Mouse (Mus musculus) lung, postnatal 0 days (tissue): ENCODE measurements around the gene Wfikkn2.

ENCODE experiments used
- CTCF ChIP-seq: IDR thresholded peaks from 2 replicates; pipeline ENCODE4 v1.5.1; 2016; ENCODE audit warnings: antibody characterized with exemption, mild to moderate bottlenecking
- EP300 ChIP-seq: IDR thresholded peaks from 2 replicates; pipeline ENCODE4 v1.6.1; 2016; ENCODE audit warnings: antibody characterized with exemption, mild to moderate bottlenecking, control low read depth

DNA sequence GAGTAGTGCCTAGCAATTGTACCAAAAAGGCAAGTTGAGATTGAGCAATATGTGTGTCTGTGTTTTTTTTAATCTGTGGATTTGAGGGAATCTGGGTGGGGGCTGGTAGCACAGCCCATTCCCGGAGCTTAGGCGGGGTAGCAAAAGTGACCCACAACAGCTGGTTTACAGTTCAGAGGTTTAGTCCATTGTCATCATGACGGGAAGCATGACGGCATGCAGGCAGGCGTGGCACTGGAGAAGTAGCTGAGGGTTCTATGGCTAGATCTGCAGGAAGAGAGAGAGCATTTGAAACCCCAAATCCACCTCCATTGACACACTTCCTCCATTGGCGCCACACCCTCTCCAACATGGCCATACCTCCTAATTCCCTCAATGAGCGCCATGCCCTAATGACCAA, 24.1 kb upstream of the Wfikkn2 start:
- TF ChIP-seq CTCF (no peak), EP300 (no peak)
